Mouse (Mus musculus) left cerebral cortex, postnatal 36 days (tissue): ENCODE data around the gene AF067063. TPM values are rescaled to one million over a fixed set of nuclear protein-coding genes. Genes with fewer than 3 reads are reported as not detected.

Experiments used
- total RNA-seq, 2 experiments: library from RNA; stranded (reverse); gene quantifications; 2 replicates each; pipeline ENCODE4 v1.2.3; 2021

The AF067063 gene
- total RNA-seq, 2 experiments from 2014 or later: not detected

Other genes starting within 250 kb of the AF067063 start
- gene Ccl28, start 206.4 kb downstream of the AF067063 start, total RNA-seq: under 1 TPM; 0.75 to 0.86 TPM
- 100 to 1,000 TPM; 247 to 296 TPM for gene Hmgcs1, start 139.8 kb downstream of the AF067063 start, total RNA-seq
- 10 to 100 TPM; 13.9 to 16.2 TPM for gene Nim1k, start 74.3 kb downstream of the AF067063 start, total RNA-seq
- gene Zfp131, start 39.3 kb downstream of the AF067063 start, total RNA-seq: 10 to 100 TPM; 47.3 to 48.5 TPM
- not detected for gene D13Ertd608e, start 5.8 kb upstream of the AF067063 start, total RNA-seq
- gene Tcstv1, start 64.6 kb upstream of the AF067063 start, total RNA-seq: not detected
- not detected for gene Gm21761, start 99.1 kb upstream of the AF067063 start, total RNA-seq
- not detected for gene B020031M17Rik, start 120.6 kb upstream of the AF067063 start, total RNA-seq
- gene Gm36079, start 196.8 kb upstream of the AF067063 start, total RNA-seq: not detected
- under 1 TPM in 1 of 2 experiments, not detected in 1; 0.20 TPM for gene Gm21188, start 222.0 kb upstream of the AF067063 start, total RNA-seq